Mouse (Mus musculus) CD4-positive naive resting alpha-beta T cell, adult 76 days (primary cell): ENCODE data around the gene Dido1. TPM values are rescaled to one million over a fixed set of nuclear protein-coding genes. Genes with fewer than 3 reads are reported as not detected.

Source experiments
- total RNA-seq: library from RNA; stranded (reverse); gene quantifications from one replicate; pipeline ENCODE4 v1.2.4, GENCODE M21; 2023

Dido1 gene
- total RNA-seq = 101 TPM

GRCm38 (mm10) chr2:180709923-180710272 is at the start of gene Dido1, which contains the start of gene Gid8:
TSS of gene Dido1 (minus strand) at chr2:180709999.
TSS of gene Gid8 (plus strand) at chr2:180710117.

GRCm38 (mm10) chr2:180724585-180725413 is 15.0 kb upstream of the Dido1 start, which contains the start of gene Slc17a9:
TSS of gene Slc17a9 (plus strand) at chr2:180725263.

GRCm38 (mm10) chr2:180642555-180643260 is 67.1 kb downstream of the Dido1 start, which contains the start of gene Tcfl5:
TSS of gene Tcfl5 (minus strand) at chr2:180642708.

Other genes starting within 250 kb of the Dido1 start
- not detected for gene Ntsr1, start 210.0 kb downstream of the Dido1 start, total RNA-seq
- gene Mrgbp, start 128.7 kb downstream of the Dido1 start, total RNA-seq = 44.3 TPM
- 86.5 TPM for gene Ogfr, start 120.8 kb downstream of the Dido1 start, total RNA-seq
- 3.6 TPM for gene Col9a3, start 112.2 kb downstream of the Dido1 start, total RNA-seq
- gene Tcfl5, start 67.3 kb downstream of the Dido1 start, total RNA-seq = not detected
- 52.0 TPM for gene Gid8, start 118 bp upstream of the Dido1 start, total RNA-seq
- gene Slc17a9, start 15.3 kb upstream of the Dido1 start, total RNA-seq = 52.9 TPM
- not detected for gene Bhlhe23, start 66.9 kb upstream of the Dido1 start, total RNA-seq
- gene Ythdf1, start 210.9 kb upstream of the Dido1 start, total RNA-seq = 98.8 TPM
- gene Birc7, start 219.0 kb upstream of the Dido1 start, total RNA-seq = not detected
- not detected for gene Nkain4, start 244.7 kb upstream of the Dido1 start, total RNA-seq